Mouse (Mus musculus): ENCODE measurements at regions not wholly inside any gene's neighbourhood (a gene's known extent, or its start where the extent isn't known, plus 50 kb on each side); places are given as distances from the start of the nearest gene placed in this dataset.

GRCm38 (mm10) chr5:102123285-102123684 lies 53.6 kb upstream of the Wdfy3 start:
- Histone ChIP-seq H3K4me3 (ENCODE audit: control insufficient read depth in 1 of 2, insufficient read depth in 1 of 2, low read depth in 1 of 2, low read length in 2 of 2) (no peak overlapping the region), H3K36me3 (ENCODE audit: control insufficient read depth, insufficient read depth, low read length) (no peaks in the 10 kb centered on the region), H3K9ac (ENCODE audit: low read length) (no peak overlapping the region), H3K4me2 (ENCODE audit: low read length) (no peak overlapping the region), H3K27ac (replicated peaks in 1 of 2; ENCODE audit: control insufficient read depth in 1 of 2, insufficient read depth in 1 of 2, low read depth in 2 of 2, low read length in 2 of 2) (no peak overlapping the region), H3K9me3 (ENCODE audit: control insufficient read depth, low read length) (no peaks in the 10 kb centered on the region), H3K27me3 (ENCODE audit: control insufficient read depth, insufficient read depth, low read length) (no peaks in the 10 kb centered on the region), H3K4me1 (ENCODE audit: control insufficient read depth in 2 of 2, insufficient read depth in 2 of 2, low read length in 2 of 2) (no peaks in the 10 kb centered on the region)
- 46% methylated on average over 6 of the region's 6 CpGs for WGBS
- ATAC-seq (ENCODE audit: insufficient number of reproducible peaks, insufficient read depth, low FRiP score, low read depth): no peak

- no peaks in the 10 kb centered on the region for H3K27me3 ChIP-seq (ENCODE audit: control insufficient read depth, insufficient read depth, low read length)
- no peaks in the 10 kb centered on the region for H3K4me1 ChIP-seq (ENCODE audit: control insufficient read depth in 2 of 2, insufficient read depth in 2 of 2, low read length in 2 of 2)
- no peaks in the 10 kb centered on the region for H3K36me3 ChIP-seq (ENCODE audit: control insufficient read depth, insufficient read depth, low read length)
- no peak overlapping the region for H3K9ac ChIP-seq (ENCODE audit: low read length)
- WGBS: 22% methylated on average over 3 of the region's 3 CpGs
- H3K9me3 ChIP-seq (ENCODE audit: control insufficient read depth, low read length): no peaks in the 10 kb centered on the region
- no peak overlapping the region for H3K4me2 ChIP-seq (ENCODE audit: low read length)
- no peak overlapping the region for H3K4me3 ChIP-seq (ENCODE audit: control insufficient read depth in 1 of 2, insufficient read depth in 1 of 2, low read depth in 1 of 2, low read length in 2 of 2)
- ATAC-seq (ENCODE audit: insufficient number of reproducible peaks, insufficient read depth, low FRiP score, low read depth): no peak
- no peak overlapping the region for H3K27ac ChIP-seq (replicated peaks in 1 of 2; ENCODE audit: control insufficient read depth in 1 of 2, insufficient read depth in 1 of 2, low read depth in 2 of 2, low read length in 2 of 2)
These were observed 57.0 kb upstream of the Wdfy3 start for GRCm38 (mm10) chr5:102126737-102127136.

- H3K4me2 ChIP-seq (ENCODE audit: low read length): no peak overlapping the region
- ATAC-seq (ENCODE audit: insufficient number of reproducible peaks, insufficient read depth, low FRiP score, low read depth): no peak
- no peaks in the 10 kb centered on the region for H3K9me3 ChIP-seq (ENCODE audit: control insufficient read depth, low read length)
- 64% methylated on average over 4 of the region's 4 CpGs for WGBS
- H3K4me3 ChIP-seq (ENCODE audit: control insufficient read depth in 1 of 2, insufficient read depth in 1 of 2, low read depth in 1 of 2, low read length in 2 of 2): no peak overlapping the region
- H3K27ac ChIP-seq (replicated peaks in 1 of 2; ENCODE audit: control insufficient read depth in 1 of 2, insufficient read depth in 1 of 2, low read depth in 2 of 2, low read length in 2 of 2): no peak overlapping the region
- H3K4me1 ChIP-seq (ENCODE audit: control insufficient read depth in 2 of 2, insufficient read depth in 2 of 2, low read length in 2 of 2): no peaks in the 10 kb centered on the region
- H3K27me3 ChIP-seq (ENCODE audit: control insufficient read depth, insufficient read depth, low read length): no peaks in the 10 kb centered on the region
- H3K36me3 ChIP-seq (ENCODE audit: control insufficient read depth, insufficient read depth, low read length): no peaks in the 10 kb centered on the region
- H3K9ac ChIP-seq (ENCODE audit: low read length): no peak overlapping the region
These were observed 78.3 kb upstream of the Wdfy3 start for GRCm38 (mm10) chr5:102147991-102148390.

GRCm38 (mm10) chr5:102149481-102150129 lies 79.9 kb upstream of the Wdfy3 start:
- H3K9me3 ChIP-seq (ENCODE audit: control insufficient read depth, low read length): no peaks in the 10 kb centered on the region
- 44% methylated on average over 14 of the region's 14 CpGs for WGBS
- no peaks in the 10 kb centered on the region for H3K36me3 ChIP-seq (ENCODE audit: control insufficient read depth, insufficient read depth, low read length)
- no peak overlapping the region for H3K4me3 ChIP-seq (ENCODE audit: control insufficient read depth in 1 of 2, insufficient read depth in 1 of 2, low read depth in 1 of 2, low read length in 2 of 2)
- H3K4me1 ChIP-seq (ENCODE audit: control insufficient read depth in 2 of 2, insufficient read depth in 2 of 2, low read length in 2 of 2): no peaks in the 10 kb centered on the region
- H3K9ac ChIP-seq (ENCODE audit: low read length): no peak overlapping the region
- no peak overlapping the region for H3K4me2 ChIP-seq (ENCODE audit: low read length)
- no peak overlapping the region for H3K27ac ChIP-seq (replicated peaks in 1 of 2; ENCODE audit: control insufficient read depth in 1 of 2, insufficient read depth in 1 of 2, low read depth in 2 of 2, low read length in 2 of 2)
- no peaks in the 10 kb centered on the region for H3K27me3 ChIP-seq (ENCODE audit: control insufficient read depth, insufficient read depth, low read length)
- no peak for ATAC-seq (ENCODE audit: insufficient number of reproducible peaks, insufficient read depth, low FRiP score, low read depth)

GRCm38 (mm10) chr5:102159621-102160020 lies 89.9 kb upstream of the Wdfy3 start:
- H3K4me1 ChIP-seq (ENCODE audit: control insufficient read depth in 2 of 2, insufficient read depth in 2 of 2, low read length in 2 of 2): no peaks in the 10 kb centered on the region
- H3K9ac ChIP-seq (ENCODE audit: low read length): no peak overlapping the region
- H3K9me3 ChIP-seq (ENCODE audit: control insufficient read depth, low read length): no peaks in the 10 kb centered on the region
- no peak overlapping the region for H3K27ac ChIP-seq (replicated peaks in 1 of 2; ENCODE audit: control insufficient read depth in 1 of 2, insufficient read depth in 1 of 2, low read depth in 2 of 2, low read length in 2 of 2)
- H3K4me3 ChIP-seq (ENCODE audit: control insufficient read depth in 1 of 2, insufficient read depth in 1 of 2, low read depth in 1 of 2, low read length in 2 of 2): no peak overlapping the region
- H3K27me3 ChIP-seq (ENCODE audit: control insufficient read depth, insufficient read depth, low read length): no peaks in the 10 kb centered on the region
- WGBS: 62% methylated on average over 2 of the region's 2 CpGs
- no peak overlapping the region for H3K4me2 ChIP-seq (ENCODE audit: low read length)
- ATAC-seq (ENCODE audit: insufficient number of reproducible peaks, insufficient read depth, low FRiP score, low read depth): no peak
- H3K36me3 ChIP-seq (ENCODE audit: control insufficient read depth, insufficient read depth, low read length): no peaks in the 10 kb centered on the region

- ATAC-seq (ENCODE audit: insufficient number of reproducible peaks, insufficient read depth, low FRiP score, low read depth): no peak
- no peak overlapping the region for H3K4me2 ChIP-seq (ENCODE audit: low read length)
- H3K9ac ChIP-seq (ENCODE audit: low read length): no peak overlapping the region
- H3K9me3 ChIP-seq (ENCODE audit: control insufficient read depth, low read length): no peaks in the 10 kb centered on the region
- H3K27me3 ChIP-seq (ENCODE audit: control insufficient read depth, insufficient read depth, low read length): no peaks in the 10 kb centered on the region
- H3K36me3 ChIP-seq (ENCODE audit: control insufficient read depth, insufficient read depth, low read length): no peaks in the 10 kb centered on the region
- no peak overlapping the region for H3K27ac ChIP-seq (replicated peaks in 1 of 2; ENCODE audit: control insufficient read depth in 1 of 2, insufficient read depth in 1 of 2, low read depth in 2 of 2, low read length in 2 of 2)
- H3K4me3 ChIP-seq (ENCODE audit: control insufficient read depth in 1 of 2, insufficient read depth in 1 of 2, low read depth in 1 of 2, low read length in 2 of 2): no peak overlapping the region
- WGBS: 63% methylated on average over 4 of the region's 4 CpGs
- no peaks in the 10 kb centered on the region for H3K4me1 ChIP-seq (ENCODE audit: control insufficient read depth in 2 of 2, insufficient read depth in 2 of 2, low read length in 2 of 2)
These were observed 98.3 kb upstream of the Wdfy3 start for GRCm38 (mm10) chr5:102167981-102168380.

- Histone ChIP-seq H3K9ac (ENCODE audit: low read length) (no peak overlapping the region), H3K4me1 (ENCODE audit: control insufficient read depth in 2 of 2, insufficient read depth in 2 of 2, low read length in 2 of 2) (no peaks in the 10 kb centered on the region), H3K4me3 (ENCODE audit: control insufficient read depth in 1 of 2, insufficient read depth in 1 of 2, low read depth in 1 of 2, low read length in 2 of 2) (no peak overlapping the region), H3K27ac (replicated peaks in 1 of 2; ENCODE audit: control insufficient read depth in 1 of 2, insufficient read depth in 1 of 2, low read depth in 2 of 2, low read length in 2 of 2) (no peak overlapping the region), H3K27me3 (ENCODE audit: control insufficient read depth, insufficient read depth, low read length) (no peaks in the 10 kb centered on the region), H3K36me3 (ENCODE audit: control insufficient read depth, insufficient read depth, low read length) (no peaks in the 10 kb centered on the region), H3K4me2 (ENCODE audit: low read length) (no peak overlapping the region), H3K9me3 (ENCODE audit: control insufficient read depth, low read length) (no peaks in the 10 kb centered on the region)
- WGBS: 78% methylated on average over 2 of the region's 3 CpGs
- ATAC-seq (ENCODE audit: insufficient number of reproducible peaks, insufficient read depth, low FRiP score, low read depth): no peak
These were observed 102.1 kb upstream of the Wdfy3 start for GRCm38 (mm10) chr5:102171808-102172207.

GRCm38 (mm10) chr5:102180250-102180649 lies 110.5 kb upstream of the Wdfy3 start:
- 74% methylated on average over 8 of the region's 8 CpGs for WGBS
- Histone ChIP-seq H3K4me3 (ENCODE audit: control insufficient read depth in 1 of 2, insufficient read depth in 1 of 2, low read depth in 1 of 2, low read length in 2 of 2) (no peak overlapping the region), H3K4me2 (ENCODE audit: low read length) (no peak overlapping the region), H3K9me3 (ENCODE audit: control insufficient read depth, low read length) (no peaks in the 10 kb centered on the region), H3K36me3 (ENCODE audit: control insufficient read depth, insufficient read depth, low read length) (no peaks in the 10 kb centered on the region), H3K4me1 (ENCODE audit: control insufficient read depth in 2 of 2, insufficient read depth in 2 of 2, low read length in 2 of 2) (no peaks in the 10 kb centered on the region), H3K27me3 (ENCODE audit: control insufficient read depth, insufficient read depth, low read length) (no peaks in the 10 kb centered on the region), H3K9ac (ENCODE audit: low read length) (no peak overlapping the region), H3K27ac (replicated peaks in 1 of 2; ENCODE audit: control insufficient read depth in 1 of 2, insufficient read depth in 1 of 2, low read depth in 2 of 2, low read length in 2 of 2) (no peak overlapping the region)
- ATAC-seq (ENCODE audit: insufficient number of reproducible peaks, insufficient read depth, low FRiP score, low read depth): no peak
